Mouse (Mus musculus) intestine, embryonic 14.5 days (tissue): ENCODE results near the gene Twist1. TPM values are rescaled to one million over a fixed set of nuclear protein-coding genes. Genes with fewer than 3 reads are reported as not detected.

Source experiments
- ATAC-seq: fragments of 200-750 bp; cut with Nextera tagmentation; replicated peaks from 2 replicates; pipeline ENCODE4 v1.8.0; 2017; ENCODE audit warnings: low read depth, moderate number of reproducible peaks, moderate TSS enrichment, moderate library complexity; ENCODE audit not compliant: low FRiP score, low TSS enrichment
- DNase-seq: peaks from one replicate; pipeline ENCODE4 v3.0.0-alpha.2; 2018; ENCODE audit warnings: low spot score
- H3K27ac ChIP-seq: fragments of 300-500 bp; sonication (generic); 2 replicates; pipeline ENCODE4 v1.5.1; 2014; ENCODE audit warnings: low read depth, mild to moderate bottlenecking, control low read depth
- H3K27me3 ChIP-seq: fragments of 300-500 bp; sonication (generic); replicated peaks from 2 replicates; pipeline ENCODE4 v1.6.1; 2014; ENCODE audit warnings: low read length, control low read depth; ENCODE audit not compliant: control insufficient read depth, insufficient read depth
- H3K36me3 ChIP-seq: fragments of 300-500 bp; sonication (generic); 2 replicates; pipeline ENCODE4 v1.6.1; 2014; ENCODE audit warnings: low read length, control low read depth; ENCODE audit not compliant: control insufficient read depth, insufficient read depth
- H3K4me1 ChIP-seq: fragments of 300-500 bp; sonication (generic); replicated peaks from 2 replicates; pipeline ENCODE4 v1.6.1; 2014; ENCODE audit warnings: low read length, control low read depth, mixed read lengths; ENCODE audit not compliant: control insufficient read depth, insufficient read depth
- H3K4me2 ChIP-seq: fragments of 300-500 bp; sonication (generic); 2 replicates; pipeline ENCODE4 v1.6.1; 2014; ENCODE audit warnings: low read length
- H3K4me3 ChIP-seq: fragments of 300-500 bp; sonication (generic); 2 replicates; pipeline ENCODE4 v1.5.1; 2014; ENCODE audit warnings: low read depth, low read length, control low read depth, mixed read lengths
- H3K9ac ChIP-seq: fragments of 300-500 bp; sonication (generic); 2 replicates; pipeline ENCODE4 v1.6.1; 2014; ENCODE audit warnings: mild to moderate bottlenecking, low read length
- H3K9me3 ChIP-seq: fragments of 300-500 bp; sonication (generic); 2 replicates; pipeline ENCODE4 v1.6.1; 2016; ENCODE audit warnings: low read length, control low read depth; ENCODE audit not compliant: control insufficient read depth
- WGBS: fragments of 180-500 bp; shearing (Covaris S2); extraction: QIAGEN DNeasy Blood & Tissue Kit; methylation state at CpG from one replicate; pipeline ENCODE4 v1.1.7; 2014; 5-methylcytosine and 5-hydroxymethylcytosine counted together
- polyA plus RNA-seq: library from polyadenylated mRNA; unstranded; fragments of >200 nt; fragmentation: Nextera tagmentation; extraction: Ambion mirVana; gene quantifications from 2 replicates; pipeline ENCODE4 v1.2.1, GENCODE M21; 2014

The Twist1 gene
- polyA plus RNA-seq, 1 experiment from 2014 or later, result 3.7 TPM

- ATAC-seq (peak; percentile 40), DNase-seq (peak; percentile 76)
- no peak overlapping the region for H3K27ac ChIP-seq
- peak overlapping the region; percentile 67 for H3K9ac ChIP-seq
- H3K36me3 ChIP-seq, result no peaks in the 10 kb centered on the region
- peaks cover 85% of the 10 kb centered on the region for H3K27me3 ChIP-seq
- WGBS, result 2% methylated on average over 43 of the region's 43 CpGs
- H3K4me2 ChIP-seq, result peak overlapping the region; percentile 65
- H3K9me3 ChIP-seq, result no peaks in the 10 kb centered on the region
- peaks cover 4% of the 10 kb centered on the region; the same call in 1 of the 2 replicates for H3K4me1 ChIP-seq
- peak overlapping the region; percentile 60 for H3K4me3 ChIP-seq
Observed at GRCm38 (mm10) chr12:33956576-33957399, 683 bp upstream of the Twist1 start.

GRCm38 (mm10) chr12:33958241-33959194 is 1.0 kb downstream of the Twist1 start:
- Histone ChIP-seq H3K36me3 (no peaks in the 10 kb centered on the region), H3K27me3 (peaks cover 93% of the 10 kb centered on the region), H3K27ac (peak overlapping the region; percentile 52; the same call in 1 of the 2 replicates), H3K4me2 (peak overlapping the region; percentile 65), H3K9me3 (no peaks in the 10 kb centered on the region), H3K4me3 (peak overlapping the region; percentile 60), H3K4me1 (peaks cover 4% of the 10 kb centered on the region; the same call in 1 of the 2 replicates), H3K9ac (peak overlapping the region; percentile 67)
- no peak for DNase-seq
- WGBS, result under 1% methylated on average over 48 of the region's 56 CpGs
- ATAC-seq, result peak; percentile 45; the same call in 1 of the 2 replicates

GRCm38 (mm10) chr12:33959206-33959605 is 1.7 kb downstream of the Twist1 start:
- Histone ChIP-seq H3K27me3 (peaks cover 93% of the 10 kb centered on the region), H3K9ac (no peak overlapping the region), H3K4me2 (peak overlapping the region; percentile 65), H3K36me3 (no peaks in the 10 kb centered on the region), H3K4me3 (peak overlapping the region; percentile 60), H3K9me3 (no peaks in the 10 kb centered on the region), H3K4me1 (peaks cover 4% of the 10 kb centered on the region; the same call in 1 of the 2 replicates), H3K27ac (no peak overlapping the region)
- DNase-seq (no peak), ATAC-seq (no peak)
- WGBS, result 4% methylated on average over 6 of the region's 6 CpGs

- H3K4me3 ChIP-seq, result peak overlapping the region; percentile 10; the same call in 1 of the 2 replicates
- ATAC-seq (no peak), DNase-seq (no peak)
- peak overlapping the region; percentile 37 for H3K4me2 ChIP-seq
- H3K36me3 ChIP-seq, result no peaks in the 10 kb centered on the region
- H3K27me3 ChIP-seq, result peaks cover 94% of the 10 kb centered on the region
- no peak overlapping the region for H3K9ac ChIP-seq
- peaks cover 4% of the 10 kb centered on the region; the same call in 1 of the 2 replicates for H3K4me1 ChIP-seq
- WGBS, result 14% methylated on average over 3 of the region's 3 CpGs
- H3K27ac ChIP-seq, result no peak overlapping the region
- H3K9me3 ChIP-seq, result no peaks in the 10 kb centered on the region
Observed at GRCm38 (mm10) chr12:33959846-33960245, 2.4 kb downstream of the Twist1 start.

DNA sequence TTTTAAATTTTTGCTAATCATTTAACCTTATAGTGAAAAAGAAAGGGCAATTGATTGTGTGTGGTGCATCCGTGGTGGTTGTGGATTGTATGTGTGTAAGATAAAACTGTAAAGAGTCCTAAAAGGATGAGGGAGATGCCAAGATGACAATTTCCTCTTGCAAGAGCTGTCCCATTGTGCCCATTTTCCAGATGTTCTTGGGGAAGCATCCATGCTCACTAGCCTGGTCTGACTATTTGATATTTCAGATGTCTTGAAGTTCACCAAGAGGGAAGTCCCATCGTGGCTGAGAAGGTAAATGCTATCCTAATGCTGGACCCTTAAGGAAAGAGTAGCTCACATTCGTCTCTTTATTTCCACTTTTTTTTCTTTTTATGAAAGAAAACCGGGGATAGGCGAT is 3.5 kb downstream of the Twist1 start:
- no peak overlapping the region for H3K4me3 ChIP-seq
- no peak for DNase-seq
- H3K27ac ChIP-seq, result no peak overlapping the region
- 34% methylated on average over 5 of the region's 5 CpGs for whole genome bisulfite sequencing
- ATAC-seq, result no peak
- H3K36me3 ChIP-seq, result no peaks in the 10 kb centered on the region
- H3K27me3 ChIP-seq, result peaks cover 93% of the 10 kb centered on the region
- H3K9ac ChIP-seq, result no peak overlapping the region
- H3K4me1 ChIP-seq, result no peaks in the 10 kb centered on the region; the same call in 1 of the 2 replicates
- H3K4me2 ChIP-seq, result no peak overlapping the region
- no peaks in the 10 kb centered on the region for H3K9me3 ChIP-seq

DNA sequence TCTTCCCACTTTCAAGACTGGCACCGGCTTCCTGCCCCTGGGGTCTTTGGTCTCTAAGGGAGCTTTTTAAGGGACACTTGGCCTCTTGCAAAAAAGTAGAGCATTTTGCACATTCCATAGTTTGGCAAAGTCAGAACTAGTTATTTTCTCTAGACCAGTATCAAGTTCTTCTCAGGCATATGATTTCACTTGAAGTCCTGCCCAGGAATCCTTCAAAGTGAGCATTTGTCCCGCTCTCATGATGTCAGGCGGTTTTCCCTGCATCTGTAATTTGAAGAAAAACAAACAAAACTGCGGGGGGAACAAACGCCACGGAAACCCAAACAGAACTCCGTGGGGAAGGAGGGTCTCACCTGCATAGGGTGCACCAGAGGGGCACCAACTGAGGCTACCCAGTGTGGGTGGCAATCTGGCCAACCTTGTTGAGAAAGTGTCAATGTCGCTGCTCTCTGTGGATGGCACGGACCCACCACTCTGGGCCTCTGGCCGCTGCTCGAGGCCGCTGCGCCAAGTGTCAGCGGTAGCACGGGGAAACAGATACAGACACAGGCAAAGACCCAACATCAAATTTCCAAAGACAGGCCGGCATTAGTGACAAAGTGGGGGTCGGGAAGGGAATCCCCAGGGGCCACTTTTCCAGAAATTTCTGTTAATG is 4.8 kb downstream of the Twist1 start:
- Histone ChIP-seq H3K27me3 (peaks cover 93% of the 10 kb centered on the region), H3K4me3 (no peak overlapping the region), H3K4me2 (no peak overlapping the region), H3K27ac (no peak overlapping the region), H3K36me3 (no peaks in the 10 kb centered on the region), H3K9ac (no peak overlapping the region), H3K9me3 (no peaks in the 10 kb centered on the region), H3K4me1 (no peaks in the 10 kb centered on the region; the same call in 1 of the 2 replicates)
- ATAC-seq (no peak), DNase-seq (peak; percentile 60)
- 19% methylated on average over 17 of the region's 17 CpGs for WGBS

- Histone ChIP-seq H3K27me3 (peaks cover 93% of the 10 kb centered on the region), H3K4me2 (no peak overlapping the region), H3K27ac (no peak overlapping the region), H3K36me3 (no peaks in the 10 kb centered on the region), H3K9me3 (no peaks in the 10 kb centered on the region), H3K4me3 (no peak overlapping the region), H3K4me1 (peaks cover 3% of the 10 kb centered on the region; the same call in 1 of the 2 replicates), H3K9ac (no peak overlapping the region)
- no peak for DNase-seq
- no peak for ATAC-seq
- WGBS, result 35% methylated on average over 9 of the region's 9 CpGs
Observed at GRCm38 (mm10) chr12:33962773-33963130, 5.3 kb downstream of the Twist1 start.
